Mouse (Mus musculus) limb, embryonic 12.5 days (tissue): ENCODE data around the gene Sp2. TPM values are rescaled to one million over a fixed set of nuclear protein-coding genes. Genes with fewer than 3 reads are reported as not detected.

ENCODE experiments used
- ATAC-seq: fragments of 200-750 bp; cut with Nextera tagmentation; 2 replicates; pipeline ENCODE4 v1.8.0; 2017; ENCODE audit warnings: low read depth, moderate TSS enrichment; ENCODE audit not compliant: insufficient number of reproducible peaks, insufficient read depth, low FRiP score, low TSS enrichment
- H3K27ac ChIP-seq: fragments of 300-500 bp; sonication (generic); 2 replicates; pipeline ENCODE4 v1.5.1; 2016; ENCODE audit warnings: mild to moderate bottlenecking, moderate library complexity
- H3K27me3 ChIP-seq: fragments of 300-500 bp; sonication (generic); 2 replicates; pipeline ENCODE4 v1.6.1; 2016; ENCODE audit warnings: mild to moderate bottlenecking, moderate library complexity
- H3K36me3 ChIP-seq: fragments of 300-500 bp; sonication (generic); 2 replicates; pipeline ENCODE4 v1.6.1; 2016; ENCODE audit warnings: mild to moderate bottlenecking, moderate library complexity
- H3K4me1 ChIP-seq: fragments of 300-500 bp; sonication (generic); replicated peaks from 2 replicates; pipeline ENCODE4 v1.6.1; 2016
- H3K4me2 ChIP-seq: fragments of 300-500 bp; sonication (generic); 2 replicates; pipeline ENCODE4 v1.6.1; 2016; ENCODE audit warnings: mild to moderate bottlenecking, moderate library complexity
- H3K4me3 ChIP-seq: fragments of 300-500 bp; sonication (generic); replicated peaks from 2 replicates; pipeline ENCODE4 v1.5.1; 2016; ENCODE audit warnings: mild to moderate bottlenecking
- H3K9ac ChIP-seq: fragments of 300-500 bp; sonication (generic); replicated peaks from 2 replicates; pipeline ENCODE4 v1.6.1; 2016; ENCODE audit warnings: mild to moderate bottlenecking, moderate library complexity
- H3K9me3 ChIP-seq: fragments of 300-500 bp; sonication (generic); 2 replicates; pipeline ENCODE4 v1.6.1; 2016; ENCODE audit warnings: mild to moderate bottlenecking, moderate library complexity
- WGBS: fragments of 180-500 bp; shearing (Covaris S2); methylation state at CpG from one replicate; pipeline ENCODE4 v1.1.7; 2016; 5-methylcytosine and 5-hydroxymethylcytosine counted together
- polyA plus RNA-seq: library from polyadenylated mRNA; unstranded; fragments of >200 nt; fragmentation: Nextera tagmentation; extraction: Ambion mirVana; gene quantifications from 2 replicates; pipeline ENCODE4 v1.2.1, GENCODE M21; 2016

Gene Sp2
- polyA plus RNA-seq, 1 experiment from 2014 or later: 13.7 TPM

DNA sequence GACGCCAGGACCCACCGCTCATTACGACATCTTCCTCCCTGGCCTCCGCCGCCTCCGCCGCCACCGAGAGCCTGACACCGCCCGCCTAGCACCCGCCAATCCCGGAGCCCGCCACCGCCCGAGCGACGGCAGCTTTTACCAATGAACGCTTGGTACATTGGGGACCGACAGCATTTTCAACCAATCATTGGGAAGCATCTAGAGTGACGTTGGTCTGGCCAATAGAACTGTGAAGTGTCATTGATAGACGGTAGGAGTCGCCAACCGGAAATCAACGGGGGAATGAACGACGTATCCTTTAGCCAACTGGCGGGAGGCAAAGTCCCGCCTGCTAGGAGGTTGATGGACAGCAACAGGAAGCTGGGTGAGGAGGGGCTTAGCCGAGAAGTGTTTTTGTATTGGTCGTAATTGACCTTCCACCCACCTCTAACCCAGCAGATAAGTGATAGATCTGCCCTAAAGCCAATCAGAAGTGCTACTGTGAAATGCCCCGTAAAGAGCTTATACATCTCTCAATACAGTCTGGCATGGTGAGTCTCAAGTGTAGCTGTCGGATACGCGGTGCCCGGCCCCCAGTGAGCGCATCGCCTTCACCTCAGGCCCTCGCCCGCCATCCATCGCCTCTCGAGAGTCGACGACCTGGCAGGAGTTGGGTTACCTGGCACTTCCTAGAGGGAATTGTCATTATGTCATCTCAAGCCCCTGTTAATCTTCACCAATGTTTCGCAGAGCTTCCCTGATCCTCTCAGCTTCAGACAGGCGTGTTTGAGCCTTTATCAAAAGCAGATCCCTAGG lies 5.0 kb downstream of the Sp2 start:
- Histone ChIP-seq H3K27me3 (no peaks in the 10 kb centered on the region), H3K4me3 (peak overlapping the region; percentile 92), H3K4me1 (peaks cover 22% of the 10 kb centered on the region), H3K36me3 (peaks cover 4% of the 10 kb centered on the region; the same call in 1 of the 2 replicates), H3K27ac (peak overlapping the region; percentile 94), H3K4me2 (peak overlapping the region; percentile 88), H3K9me3 (no peaks in the 10 kb centered on the region), H3K9ac (peak overlapping the region; percentile 89)
- peak; percentile 98 for ATAC-seq
- WGBS: under 1% methylated on average over 45 of the region's 45 CpGs

DNA sequence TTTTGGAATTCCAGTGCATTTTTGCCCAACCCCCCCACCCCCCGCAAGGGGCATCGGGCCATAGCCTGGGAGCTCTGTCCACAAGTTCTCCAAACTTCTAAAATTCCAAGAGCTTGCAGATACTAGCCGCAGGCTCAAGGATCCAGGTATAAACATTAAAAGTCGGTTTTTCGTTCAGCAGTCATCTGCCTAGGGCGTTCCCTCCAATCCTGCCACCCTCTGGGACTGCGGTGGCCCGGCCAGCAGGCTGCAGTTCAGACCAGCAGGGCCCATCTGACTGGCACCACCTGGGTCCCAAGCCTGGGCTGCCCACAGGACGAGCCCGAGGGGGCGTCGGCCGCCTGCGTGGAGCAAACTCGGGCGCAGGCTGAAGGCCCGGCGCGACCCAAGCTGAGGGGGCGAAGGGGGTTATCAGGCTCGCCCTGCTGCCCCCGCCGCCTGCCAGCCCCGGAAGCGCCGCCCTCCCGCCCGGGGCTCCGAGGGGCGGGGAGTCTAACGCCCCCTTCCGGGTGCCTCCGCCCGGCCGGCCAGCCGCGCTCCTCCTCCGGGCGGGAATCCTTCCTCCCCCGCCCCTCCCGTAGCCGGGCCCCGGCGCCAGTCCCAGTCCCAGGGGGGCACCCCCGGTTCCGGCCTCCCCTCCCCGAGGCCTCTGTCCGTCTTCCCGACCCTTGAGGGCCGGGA lies 5.7 kb downstream of the Sp2 start:
- peak; percentile 61 for ATAC-seq
- peak overlapping the region; percentile 94 for H3K27ac ChIP-seq
- peaks cover 19% of the 10 kb centered on the region for H3K4me1 ChIP-seq
- H3K9ac ChIP-seq: peak overlapping the region; percentile 89
- H3K4me3 ChIP-seq: peak overlapping the region; percentile 92
- H3K9me3 ChIP-seq: no peaks in the 10 kb centered on the region
- no peaks in the 10 kb centered on the region for H3K27me3 ChIP-seq
- H3K4me2 ChIP-seq: peak overlapping the region; percentile 79
- peaks cover 4% of the 10 kb centered on the region; the same call in 1 of the 2 replicates for H3K36me3 ChIP-seq
- WGBS: under 1% methylated on average over 50 of the region's 50 CpGs

DNA sequence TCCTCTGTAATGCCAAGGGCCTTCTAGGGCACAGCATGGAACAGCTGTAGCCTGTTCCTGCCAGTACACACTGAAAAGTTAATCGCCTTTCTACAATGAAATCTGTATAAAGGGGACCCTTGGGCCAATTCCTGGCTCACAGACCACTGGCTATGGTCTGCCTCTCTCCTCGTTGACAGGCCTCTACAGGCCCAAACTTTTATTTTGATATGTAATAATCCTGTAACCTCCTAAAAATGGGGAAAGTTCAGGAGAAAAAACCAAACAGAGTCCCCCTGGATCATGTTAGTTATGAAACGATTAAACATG lies 6.4 kb downstream of the Sp2 start:
- H3K4me1 ChIP-seq: peaks cover 19% of the 10 kb centered on the region
- H3K4me2 ChIP-seq: peak overlapping the region; percentile 79
- H3K9me3 ChIP-seq: no peaks in the 10 kb centered on the region
- peak overlapping the region; percentile 89; the same call in 1 of the 2 replicates for H3K9ac ChIP-seq
- peak overlapping the region; percentile 92 for H3K4me3 ChIP-seq
- peaks cover 4% of the 10 kb centered on the region; the same call in 1 of the 2 replicates for H3K36me3 ChIP-seq
- H3K27ac ChIP-seq: no peak overlapping the region; the same call in 1 of the 2 replicates
- 62% methylated on average over 3 of the region's 3 CpGs for WGBS
- no peaks in the 10 kb centered on the region for H3K27me3 ChIP-seq
- ATAC-seq: no peak

DNA sequence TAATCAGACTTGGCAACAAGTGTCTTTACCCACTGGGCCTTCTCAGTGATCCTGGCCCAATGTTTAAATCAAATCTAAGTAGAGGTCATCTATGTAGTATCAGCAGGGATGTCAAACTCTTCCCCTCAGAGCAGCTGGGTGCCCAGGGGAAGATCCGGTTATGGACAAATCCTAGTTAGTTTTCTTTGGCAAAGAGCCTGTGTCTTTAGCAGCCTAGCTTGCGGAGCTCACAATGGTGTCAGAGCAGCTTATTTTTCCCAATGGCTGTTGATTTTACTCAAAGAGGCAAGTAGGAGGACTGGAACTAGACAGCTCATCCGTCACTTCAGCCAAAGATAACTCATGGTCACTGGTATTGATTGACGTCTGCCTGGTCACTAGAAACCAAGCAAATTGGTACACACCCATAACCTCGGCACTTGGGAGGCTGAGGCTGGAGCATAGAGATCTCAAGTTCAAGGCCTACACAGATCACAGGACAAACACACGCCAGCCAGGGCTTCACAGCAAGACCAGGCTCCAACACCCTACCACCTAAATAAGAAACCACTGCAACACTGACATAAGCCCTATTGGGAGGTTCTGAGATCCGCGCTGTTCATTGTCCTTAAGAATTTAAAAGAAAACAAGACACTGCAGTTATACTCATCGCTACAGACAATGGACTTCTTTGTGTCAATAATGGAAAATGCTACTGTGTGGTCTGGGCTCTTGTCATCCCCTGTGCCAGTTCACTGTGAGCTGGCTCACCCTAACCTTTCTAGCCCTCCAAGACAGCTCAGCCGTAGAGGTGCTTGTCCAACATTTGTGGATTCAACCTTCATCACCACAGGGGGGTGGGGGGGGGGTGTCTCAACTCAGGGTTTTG lies 7.0 kb downstream of the Sp2 start:
- Histone ChIP-seq H3K9ac (0 out of 2 replicates have a peak overlapping the region, but pooled peaks have one; percentile 89), H3K4me1 (peaks cover 19% of the 10 kb centered on the region), H3K36me3 (peaks cover 4% of the 10 kb centered on the region; the same call in 1 of the 2 replicates), H3K4me2 (peak overlapping the region; percentile 79), H3K27ac (no peak overlapping the region; the same call in 1 of the 2 replicates), H3K4me3 (peak overlapping the region; percentile 92), H3K27me3 (no peaks in the 10 kb centered on the region), H3K9me3 (no peaks in the 10 kb centered on the region)
- WGBS: 87% methylated on average over 10 of the region's 10 CpGs
- no peak for ATAC-seq

DNA sequence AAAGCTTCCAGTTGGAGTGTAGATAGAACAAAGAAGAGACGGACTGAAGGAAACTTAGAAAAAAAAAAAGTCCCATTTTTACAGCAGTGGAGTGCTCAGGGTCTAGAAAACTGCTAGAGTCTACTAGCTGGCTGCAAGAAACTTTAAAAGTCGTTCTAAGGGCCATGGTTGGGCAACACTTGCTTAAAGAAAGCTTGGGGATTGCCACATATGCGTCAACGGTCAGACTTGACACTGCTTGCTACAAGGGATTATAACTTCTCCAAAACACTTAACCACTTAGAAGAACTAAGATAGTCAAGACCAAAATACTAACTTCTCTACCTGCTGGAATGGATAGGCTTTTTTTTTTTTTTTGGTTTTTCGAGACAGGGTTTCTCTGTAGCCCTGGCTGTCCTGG lies 7.9 kb downstream of the Sp2 start:
- H3K4me1 ChIP-seq: peaks cover 19% of the 10 kb centered on the region
- no peak overlapping the region for H3K4me2 ChIP-seq
- no peak for ATAC-seq
- no peak overlapping the region for H3K4me3 ChIP-seq
- no peak overlapping the region for H3K9ac ChIP-seq
- H3K36me3 ChIP-seq: peaks cover 4% of the 10 kb centered on the region; the same call in 1 of the 2 replicates
- no peaks in the 10 kb centered on the region for H3K27me3 ChIP-seq
- no peaks in the 10 kb centered on the region for H3K9me3 ChIP-seq
- no peak overlapping the region for H3K27ac ChIP-seq
- WGBS: 82% methylated on average over 5 of the region's 5 CpGs

DNA sequence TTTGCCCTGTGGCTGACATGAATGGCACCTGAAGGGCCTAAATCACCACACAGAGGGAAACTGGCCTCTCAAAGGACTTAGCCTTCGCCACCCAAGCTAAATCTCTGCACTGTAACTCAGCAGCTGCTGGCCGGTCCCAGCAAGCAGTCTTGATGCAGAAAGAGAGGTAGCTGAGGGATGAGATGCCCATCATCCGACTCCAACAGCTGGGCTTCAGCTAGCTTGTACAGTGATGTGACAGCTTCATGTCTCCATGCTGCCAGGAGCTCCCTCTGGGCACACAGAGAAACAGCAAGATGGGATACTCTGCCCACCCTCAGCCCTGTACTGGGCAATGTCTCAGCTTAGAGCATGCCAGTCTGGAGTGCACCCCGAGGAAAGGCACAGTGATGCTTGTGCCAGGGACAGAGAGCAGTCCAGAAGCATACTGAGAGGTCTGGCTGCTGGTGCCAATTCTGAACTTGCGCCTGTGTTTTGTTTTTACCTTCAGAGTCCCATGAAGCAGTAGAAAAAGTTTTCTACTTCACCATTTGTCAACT lies 9.3 kb downstream of the Sp2 start:
- H3K4me1 ChIP-seq: peaks cover 14% of the 10 kb centered on the region
- no peak overlapping the region for H3K4me3 ChIP-seq
- H3K4me2 ChIP-seq: no peak overlapping the region
- no peaks in the 10 kb centered on the region for H3K9me3 ChIP-seq
- H3K9ac ChIP-seq: no peak overlapping the region
- H3K36me3 ChIP-seq: peaks cover 4% of the 10 kb centered on the region; the same call in 1 of the 2 replicates
- 90% methylated on average over 5 of the region's 5 CpGs for WGBS
- no peaks in the 10 kb centered on the region for H3K27me3 ChIP-seq
- ATAC-seq: no peak
- H3K27ac ChIP-seq: no peak overlapping the region

DNA sequence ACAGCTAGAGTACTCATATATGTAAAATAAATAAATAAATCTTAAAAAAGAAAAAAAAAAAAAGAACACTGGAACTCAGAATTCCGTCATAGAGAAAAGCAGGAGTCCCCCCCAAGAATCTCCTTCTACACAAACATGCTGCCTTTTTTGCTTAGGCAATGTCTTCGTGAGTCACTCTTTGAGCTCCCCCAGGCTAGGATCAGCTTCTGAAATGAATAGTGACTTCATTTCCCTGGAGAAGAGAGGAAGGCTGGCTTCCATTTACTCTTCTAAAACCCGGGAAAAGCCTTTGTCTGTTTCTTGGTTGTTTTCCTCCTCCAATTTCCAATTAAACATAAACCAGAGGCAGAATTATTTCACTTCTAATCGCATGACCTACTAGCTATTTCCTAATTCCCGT lies 9.9 kb downstream of the Sp2 start:
- Histone ChIP-seq H3K27me3 (no peaks in the 10 kb centered on the region), H3K4me2 (no peak overlapping the region), H3K9ac (no peak overlapping the region), H3K4me1 (peaks cover 10% of the 10 kb centered on the region), H3K9me3 (no peaks in the 10 kb centered on the region), H3K4me3 (no peak overlapping the region), H3K36me3 (peaks cover 4% of the 10 kb centered on the region; the same call in 1 of the 2 replicates), H3K27ac (no peak overlapping the region)
- ATAC-seq: no peak
- 87% methylated on average over 5 of the region's 5 CpGs for WGBS

DNA sequence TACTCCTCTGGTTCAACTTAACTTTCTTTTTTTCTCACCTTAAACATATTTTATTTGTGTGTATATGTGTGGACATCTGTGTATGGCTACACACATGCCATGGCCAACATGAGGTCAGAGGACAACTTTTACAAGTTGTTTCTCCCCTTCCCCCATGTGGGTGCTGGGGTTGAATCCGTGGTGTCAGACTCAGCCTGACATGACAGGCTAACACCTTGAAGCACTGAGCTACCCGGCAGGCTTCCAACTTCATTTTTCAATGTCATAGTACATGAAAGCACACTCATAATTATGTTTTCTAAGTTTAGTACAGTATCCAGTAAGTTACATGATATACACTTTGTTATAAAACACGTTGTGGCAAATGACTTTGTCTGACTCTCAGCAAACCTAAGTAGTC lies 12.4 kb downstream of the Sp2 start:
- H3K4me2 ChIP-seq: no peak overlapping the region
- ATAC-seq: no peak
- no peaks in the 10 kb centered on the region for H3K27me3 ChIP-seq
- H3K4me1 ChIP-seq: no peaks in the 10 kb centered on the region; the same call in 1 of the 2 replicates
- no peak overlapping the region for H3K9ac ChIP-seq
- H3K36me3 ChIP-seq: peaks cover 2% of the 10 kb centered on the region; the same call in 1 of the 2 replicates
- no peak overlapping the region for H3K4me3 ChIP-seq
- 74% methylated on average over 3 of the region's 3 CpGs for WGBS
- no peaks in the 10 kb centered on the region for H3K9me3 ChIP-seq
- H3K27ac ChIP-seq: no peak overlapping the region

DNA sequence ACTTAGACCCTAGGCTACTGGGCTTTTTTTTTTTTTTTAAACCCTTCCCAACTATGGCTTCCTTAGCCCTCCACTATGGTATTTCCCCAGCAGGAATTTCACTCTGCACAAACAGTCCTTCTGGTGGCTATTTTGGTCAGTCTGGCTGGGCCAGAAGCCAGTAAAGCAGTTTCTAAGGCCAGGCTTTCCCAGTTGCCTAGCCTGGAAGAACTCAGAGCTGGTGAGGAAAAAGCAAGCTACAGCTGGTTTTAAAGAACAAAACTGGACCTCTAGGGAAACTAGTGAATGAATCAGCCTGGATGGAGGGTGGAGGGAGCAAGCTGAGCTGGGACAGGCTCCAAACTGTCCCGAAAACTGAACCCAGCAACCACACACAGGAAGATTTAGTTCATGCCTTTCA lies 13.0 kb downstream of the Sp2 start:
- peak overlapping the region; percentile 32; the same call in 1 of the 2 replicates for H3K27ac ChIP-seq
- ATAC-seq: no peak
- 81% methylated on average over 1 of the region's 1 CpGs for WGBS

DNA sequence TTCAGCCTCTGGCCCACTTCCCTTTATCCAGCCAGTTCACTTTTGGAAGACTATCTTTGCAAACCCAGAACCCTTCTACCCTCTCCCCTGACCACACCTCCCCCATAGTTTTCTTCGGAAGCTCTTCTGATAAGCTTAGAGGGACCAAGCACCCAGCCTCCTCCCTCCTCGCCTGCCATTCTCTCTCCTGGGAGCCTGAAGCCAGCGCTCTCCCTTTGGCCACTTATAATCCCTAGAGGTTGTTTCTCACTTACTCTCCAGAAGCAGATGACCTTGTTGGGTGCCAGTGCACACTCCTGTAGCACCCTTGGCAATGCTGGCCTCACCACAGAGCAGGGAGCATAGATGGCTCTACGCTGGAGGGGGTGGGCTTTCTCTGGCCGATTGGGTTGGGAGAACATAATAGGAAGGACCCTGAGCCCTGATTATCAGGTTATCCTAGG lies 13.5 kb downstream of the Sp2 start:
- 72% methylated on average over 5 of the region's 5 CpGs for WGBS
- Histone ChIP-seq H3K36me3 (no peaks in the 10 kb centered on the region), H3K27ac (no peak overlapping the region), H3K9me3 (no peaks in the 10 kb centered on the region), H3K4me3 (no peak overlapping the region), H3K9ac (no peak overlapping the region), H3K4me2 (no peak overlapping the region), H3K27me3 (no peaks in the 10 kb centered on the region), H3K4me1 (no peaks in the 10 kb centered on the region; the same call in 1 of the 2 replicates)
- ATAC-seq: no peak

More for the DNA sequence above, 13.0 kb downstream of the Sp2 start:
- Histone ChIP-seq H3K4me3 (no peak overlapping the region), H3K4me2 (no peak overlapping the region), H3K4me1 (no peaks in the 10 kb centered on the region; the same call in 1 of the 2 replicates), H3K9me3 (no peaks in the 10 kb centered on the region), H3K27me3 (no peaks in the 10 kb centered on the region), H3K36me3 (no peaks in the 10 kb centered on the region), H3K9ac (no peak overlapping the region)
